Mouse (Mus musculus) liver, adult 2 months (tissue): Measurements from ENCODE around the gene Hamp. TPM values are rescaled to one million over a fixed set of nuclear protein-coding genes. Genes with fewer than 3 reads are reported as not detected.
A peak's percentile ranks its signal among the peaks of the same experiment; 100 is the strongest.
"Not testable (repeated sequence)": the region's sequence is repeated elsewhere in the genome, so short reads cannot be mapped to it uniquely, and the experiment has no call there.

ENCODE experiments used
- DNase-seq: peaks from one replicate; pipeline ENCODE4 v3.0.0-alpha.2; 2011; ENCODE audit warnings: low read depth, low spot score; ENCODE audit errors: extremely low read depth
- H3K27ac ChIP-seq: fragments of 200-500 bp; replicated peaks from 2 replicates; pipeline ENCODE4 v1.5.1; 2012; ENCODE audit warnings: low read depth, mild to moderate bottlenecking, control low read depth, inconsistent platforms, low read length; ENCODE audit not compliant: insufficient read depth
- H3K27me3 ChIP-seq: fragments of 200-500 bp; 2 replicates; pipeline ENCODE4 v1.6.1; 2012; ENCODE audit warnings: mild to moderate bottlenecking, moderate library complexity, low read length, inconsistent platforms; ENCODE audit not compliant: control insufficient read depth, insufficient read depth
- H3K36me3 ChIP-seq: fragments of 200-500 bp; 2 replicates; pipeline ENCODE4 v1.6.1; 2012; ENCODE audit warnings: low read length, inconsistent platforms; ENCODE audit not compliant: control insufficient read depth, insufficient read depth
- H3K4me1 ChIP-seq: fragments of 200-500 bp; 2 replicates; pipeline ENCODE4 v1.6.1; 2011; ENCODE audit warnings: low read length; ENCODE audit not compliant: control insufficient read depth, insufficient read depth
- H3K4me3 ChIP-seq: fragments of 200-500 bp; 2 replicates; pipeline ENCODE4 v1.5.1; 2011; ENCODE audit warnings: low read depth, mild to moderate bottlenecking, control low read depth, low read length, moderate library complexity; ENCODE audit not compliant: insufficient read depth
- H3K79me2 ChIP-seq: fragments of 200-500 bp; 2 replicates; pipeline ENCODE4 v1.6.1; 2012; ENCODE audit warnings: inconsistent platforms, mild to moderate bottlenecking, low read length, moderate library complexity; ENCODE audit not compliant: control insufficient read depth, insufficient read depth
- H3K9ac ChIP-seq: fragments of 200-500 bp; 2 replicates; pipeline ENCODE4 v1.6.1; 2012; ENCODE audit warnings: low read depth, mild to moderate bottlenecking, control low read depth, inconsistent platforms, low read length
- CTCF ChIP-seq: fragments of 200-500 bp; IDR thresholded peaks from 2 replicates; pipeline ENCODE4 v1.5.1; 2011; ENCODE audit warnings: low read depth, low read length, control low read depth
- POLR2A ChIP-seq: fragments of 200-500 bp; IDR thresholded peaks from 2 replicates; pipeline ENCODE4 v1.6.1; 2011; ENCODE audit warnings: low read length, control low read depth; ENCODE audit not compliant: insufficient read depth; ENCODE audit errors: extremely low read depth
- WGBS: fragments of 180-500 bp; shearing (Covaris S2); methylation state at CpG from one replicate; pipeline ENCODE4 v1.1.7; 2018; 5-methylcytosine and 5-hydroxymethylcytosine counted together
- polyA plus RNA-seq: library from polyadenylated mRNA; depleted of rRNA; stranded (reverse); fragments of >200 nt; gene quantifications from 2 replicates; pipeline ENCODE4 v1.2.3, GENCODE M21; 2012
- total RNA-seq: library from RNA; depleted of rRNA; stranded (reverse); fragments of >200 nt; gene quantifications from 2 replicates; pipeline ENCODE4 v1.2.3, GENCODE M21; 2014

The Hamp gene
- total and polyA plus RNA-seq, 2 experiments, result 1,191 to 12,671 TPM

DNA sequence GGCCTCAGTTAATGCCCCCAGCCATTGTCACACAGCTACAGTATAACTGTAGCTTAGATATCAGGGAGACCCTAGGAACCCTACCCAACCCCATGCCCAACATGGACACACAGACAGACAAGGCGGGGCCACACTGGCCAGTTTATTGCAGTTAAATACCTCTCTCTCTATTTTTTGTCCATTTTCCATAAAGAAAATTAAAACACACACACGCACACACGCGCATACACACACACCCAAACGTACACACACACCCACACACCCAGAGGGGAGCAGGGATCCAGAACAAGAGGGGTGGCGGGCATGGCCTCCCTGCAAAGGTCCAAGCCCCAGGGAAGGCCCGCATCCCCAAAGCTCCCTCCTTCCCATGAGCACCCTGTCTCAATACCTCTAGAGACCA lies 2.0 kb upstream of the Hamp start:
- H3K4me3 ChIP-seq, result no peak overlapping the region
- 82% methylated on average over 7 of the region's 7 CpGs for WGBS
- peaks cover 8% of the 10 kb centered on the region for H3K36me3 ChIP-seq
- peak; percentile 31 for DNase-seq
- H3K9ac ChIP-seq, result peak overlapping the region; percentile 2; the same call in 1 of the 2 replicates
- H3K79me2 ChIP-seq, result no peaks in the 10 kb centered on the region; the same call in 1 of the 2 replicates
- H3K4me1 ChIP-seq, result peaks cover 12% of the 10 kb centered on the region
- peak overlapping the region; percentile 84 for H3K27ac ChIP-seq
- H3K27me3 ChIP-seq, result no peaks in the 10 kb centered on the region
- TF ChIP-seq POLR2A, result no peak
- TF ChIP-seq CTCF, result no peak

- Histone ChIP-seq H3K4me1 (peaks cover 10% of the 10 kb centered on the region), H3K27ac (peak overlapping the region; percentile 84)
- H3K27me3 ChIP-seq, H3K79me2 ChIP-seq, H3K4me3 ChIP-seq, H3K9ac ChIP-seq, H3K36me3 ChIP-seq: not testable (repeated sequence)
- WGBS, result 20% methylated on average over 7 of the region's 7 CpGs
- peak; percentile 90 for DNase-seq
These were observed 1.6 kb upstream of the Hamp start for GRCm38 (mm10) chr7:30945466-30945865.

DNA sequence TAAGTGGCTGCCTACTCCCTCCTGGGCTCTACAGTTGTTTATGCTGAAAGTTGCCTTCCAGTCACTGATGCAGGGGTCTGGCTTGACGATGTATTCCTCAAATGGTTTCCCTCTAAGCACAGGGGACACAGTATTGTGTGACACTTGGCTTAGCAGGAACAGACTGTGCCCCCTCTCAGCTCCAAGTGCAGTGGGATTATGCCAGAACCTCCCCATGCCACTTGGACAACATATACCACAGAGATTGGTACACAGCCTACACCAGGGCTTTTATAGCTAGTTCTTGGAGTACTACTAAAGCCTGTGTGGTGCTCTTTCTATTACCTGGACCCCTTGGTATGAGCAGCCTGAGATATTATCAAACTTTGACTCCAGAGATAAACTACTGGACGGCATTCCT lies 874 bp upstream of the Hamp start:
- not testable (repeated sequence) for H3K4me3 ChIP-seq, H3K36me3 ChIP-seq, DNase-seq, H3K9ac ChIP-seq, H3K4me1 ChIP-seq, H3K27me3 ChIP-seq, H3K79me2 ChIP-seq
- peak overlapping the region; percentile 77 for H3K27ac ChIP-seq
- 47% methylated on average over 2 of the region's 2 CpGs for WGBS

- not testable (repeated sequence) for H3K27me3 ChIP-seq, H3K36me3 ChIP-seq, H3K79me2 ChIP-seq, H3K4me1 ChIP-seq
- peak; percentile 23; the same call in 1 of the 2 replicates for TF ChIP-seq POLR2A
- Histone ChIP-seq H3K9ac (peak overlapping the region; percentile 38), H3K27ac (peak overlapping the region; percentile 43), H3K4me3 (peak overlapping the region; percentile 41)
- peak; percentile 17 for DNase-seq
- WGBS, result 44% methylated on average over 3 of the region's 3 CpGs
These were observed 1.5 kb downstream of the Hamp start for GRCm38 (mm10) chr7:30942365-30942764.

DNA sequence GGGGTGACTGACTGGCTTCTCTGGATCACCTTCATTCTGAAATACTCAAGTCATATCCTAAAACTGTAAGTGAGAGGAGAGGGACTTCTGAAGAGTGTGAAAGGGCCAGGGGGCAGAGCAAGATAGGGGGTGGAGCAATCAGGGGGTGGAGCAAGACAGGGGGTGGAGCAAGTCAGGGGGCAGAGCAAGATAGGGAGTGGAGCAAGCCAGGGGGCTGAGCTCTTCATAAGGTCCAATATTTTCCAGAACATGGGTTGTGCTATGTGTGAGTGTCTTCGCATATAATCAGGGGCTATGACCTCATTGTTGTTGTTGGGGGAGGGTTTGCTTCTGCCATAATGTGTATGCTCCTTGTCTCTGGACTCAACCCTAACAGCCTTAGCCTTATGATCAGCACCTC lies 3.8 kb downstream of the Hamp start:
- H3K4me1 ChIP-seq, H3K9ac ChIP-seq, H3K27ac ChIP-seq, H3K27me3 ChIP-seq, H3K4me3 ChIP-seq, H3K36me3 ChIP-seq, H3K79me2 ChIP-seq: not testable (repeated sequence)
- DNase-seq, result peak; percentile 59
- WGBS, result 42% methylated on average over 1 of the region's 1 CpGs
- TF ChIP-seq POLR2A, result 0 out of 2 replicates have a peak, but pooled peaks have one; percentile 20

DNA sequence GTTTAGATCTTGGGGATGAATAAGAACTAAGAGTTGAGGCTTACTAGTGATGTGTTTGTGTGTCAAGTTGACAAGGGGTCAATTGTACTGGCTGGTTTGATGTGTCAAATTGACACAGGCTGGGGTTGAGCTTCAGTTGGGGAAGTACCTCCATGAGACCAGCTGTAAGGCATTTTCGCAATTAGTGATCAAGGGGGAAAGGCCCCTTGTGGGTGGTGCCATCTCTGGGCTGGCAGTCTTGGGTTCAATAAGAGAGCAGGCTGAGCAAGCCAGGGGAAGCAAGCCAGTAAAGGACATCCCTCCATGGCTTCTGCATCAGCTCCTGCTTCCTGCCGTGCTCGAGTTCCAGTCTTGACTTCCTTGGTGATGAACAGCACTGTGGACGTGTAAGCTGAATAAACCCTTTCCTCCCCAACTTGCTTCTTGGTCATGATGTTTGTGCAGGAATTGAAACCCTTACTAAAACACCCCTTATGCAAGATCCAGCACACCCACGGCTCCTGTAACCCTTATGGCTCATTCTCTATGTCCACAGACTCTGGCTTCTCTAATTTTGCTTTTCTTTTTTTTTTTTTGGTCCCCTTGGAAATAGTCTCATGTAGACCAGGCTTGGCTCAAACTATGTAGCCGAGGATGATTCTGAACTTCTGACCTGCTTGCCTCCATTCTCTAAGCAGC lies 8.3 kb downstream of the Hamp start:
- WGBS, result 79% methylated on average over 6 of the region's 6 CpGs
- not testable (repeated sequence) for H3K9ac ChIP-seq, H3K79me2 ChIP-seq, H3K36me3 ChIP-seq, DNase-seq, H3K4me1 ChIP-seq, H3K4me3 ChIP-seq, H3K27me3 ChIP-seq, H3K27ac ChIP-seq

DNA sequence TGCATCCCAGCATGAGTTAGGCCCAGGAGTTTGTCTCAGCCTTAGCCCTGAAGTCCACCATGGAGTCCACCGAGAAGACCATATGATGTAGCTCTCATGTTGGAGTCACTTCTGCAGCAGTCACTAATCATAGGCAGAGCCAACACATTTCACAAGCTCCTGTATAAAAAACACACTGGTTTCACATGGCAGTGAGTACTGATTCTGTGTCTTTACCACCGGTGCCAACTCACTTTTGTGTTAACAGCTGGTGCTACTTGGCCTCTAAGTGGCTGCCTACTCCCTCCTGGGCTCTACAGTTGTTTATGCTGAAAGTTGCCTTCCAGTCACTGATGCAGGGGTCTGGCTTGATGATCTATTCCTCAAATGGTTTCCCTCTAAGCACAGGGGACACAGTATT lies 19.3 kb downstream of the Hamp start, which contains the start of gene Hamp2:
Gene Hamp2 (minus strand): TSS at position 101 of the 400 bp plus-strand sequence.
- not testable (repeated sequence) for H3K27me3 ChIP-seq, H3K79me2 ChIP-seq, DNase-seq, H3K27ac ChIP-seq, H3K4me1 ChIP-seq, H3K36me3 ChIP-seq, H3K4me3 ChIP-seq, H3K9ac ChIP-seq
- WGBS, result 54% methylated on average over 2 of the region's 2 CpGs
